Mouse (Mus musculus) cerebellum, adult 2 months (tissue): Measurements from ENCODE around the gene 1700037H04Rik. TPM values are rescaled to one million over a fixed set of nuclear protein-coding genes. Genes with fewer than 3 reads are reported as not detected.

ENCODE experiments used
- DNase-seq, 2 experiments: peaks; one replicate each; pipeline ENCODE4 v3.0.0; 2021
- H3K27ac ChIP-seq: fragments of 200-500 bp; 2 replicates; pipeline ENCODE4 v1.5.1; 2012; ENCODE audit warnings: low read length, control low read depth, inconsistent platforms; ENCODE audit not compliant: insufficient read depth
- H3K27me3 ChIP-seq: fragments of 200-500 bp; 2 replicates; pipeline ENCODE4 v1.6.1; 2012; ENCODE audit warnings: inconsistent platforms, mild to moderate bottlenecking, low read length, moderate library complexity; ENCODE audit not compliant: control insufficient read depth, insufficient read depth
- H3K4me1 ChIP-seq: fragments of 200-500 bp; 2 replicates; pipeline ENCODE4 v1.6.1; 2011; ENCODE audit warnings: low read length; ENCODE audit not compliant: control insufficient read depth, insufficient read depth
- H3K4me3 ChIP-seq: fragments of 200-500 bp; replicated peaks from 2 replicates; pipeline ENCODE3; 2011; ENCODE audit warnings: mild to moderate bottlenecking, low read depth, low read length, control low read depth; ENCODE audit not compliant: insufficient read depth
- CTCF ChIP-seq: fragments of 200-500 bp; IDR thresholded peaks from 2 replicates; pipeline ENCODE4 v1.5.1; 2011; ENCODE audit warnings: low read depth, mild to moderate bottlenecking, control low read depth, low read length, moderate library complexity, borderline replicate concordance; ENCODE audit not compliant: insufficient read depth
- POLR2A ChIP-seq: fragments of 200-500 bp; IDR thresholded peaks from 2 replicates; pipeline ENCODE4 v1.6.1; 2011; ENCODE audit warnings: low read length, control low read depth, borderline replicate concordance; ENCODE audit not compliant: insufficient read depth
- WGBS: fragments of 180-500 bp; shearing (Covaris S2); methylation state at CpG from one replicate; pipeline ENCODE4 v1.1.7; 2018; 5-methylcytosine and 5-hydroxymethylcytosine counted together
- polyA plus RNA-seq: library from polyadenylated mRNA; depleted of rRNA; stranded (reverse); fragments of >200 nt; gene quantifications from 2 replicates; pipeline ENCODE4 v1.2.3, GENCODE M21; 2012

The 1700037H04Rik gene
- polyA plus RNA-seq, 1 experiment = 143 TPM

DNA sequence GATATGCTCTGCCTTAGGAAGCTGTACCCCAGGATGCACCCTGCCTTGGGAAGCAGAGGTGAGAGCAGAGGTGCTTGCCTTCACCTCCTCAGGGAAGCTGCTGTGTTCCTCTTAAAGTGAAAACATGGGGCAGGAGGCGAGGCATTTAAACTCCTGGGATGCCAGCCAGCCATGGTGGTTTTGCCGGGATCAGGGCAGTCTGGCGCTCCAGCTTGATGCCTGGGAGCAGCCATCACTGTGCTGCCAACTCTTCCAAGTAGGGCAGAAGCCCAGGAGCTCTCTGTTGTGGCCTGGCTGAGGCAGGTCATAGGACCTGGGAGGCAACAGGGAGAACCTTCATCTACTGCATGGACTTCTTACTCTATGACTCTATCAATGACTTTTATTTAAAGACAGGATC lies 41.4 kb upstream of the 1700037H04Rik start:
- DNase-seq = peak; percentile 43 to 60
- Histone ChIP-seq H3K27ac (no peak overlapping the region), H3K4me3 (no peak overlapping the region), H3K27me3 (no peaks in the 10 kb centered on the region), H3K4me1 (peaks cover 7% of the 10 kb centered on the region; the same call in 1 of the 2 replicates)
- 16% methylated on average over 3 of the region's 3 CpGs for WGBS
- TF ChIP-seq POLR2A = no peak
- TF ChIP-seq CTCF = no peak

DNA sequence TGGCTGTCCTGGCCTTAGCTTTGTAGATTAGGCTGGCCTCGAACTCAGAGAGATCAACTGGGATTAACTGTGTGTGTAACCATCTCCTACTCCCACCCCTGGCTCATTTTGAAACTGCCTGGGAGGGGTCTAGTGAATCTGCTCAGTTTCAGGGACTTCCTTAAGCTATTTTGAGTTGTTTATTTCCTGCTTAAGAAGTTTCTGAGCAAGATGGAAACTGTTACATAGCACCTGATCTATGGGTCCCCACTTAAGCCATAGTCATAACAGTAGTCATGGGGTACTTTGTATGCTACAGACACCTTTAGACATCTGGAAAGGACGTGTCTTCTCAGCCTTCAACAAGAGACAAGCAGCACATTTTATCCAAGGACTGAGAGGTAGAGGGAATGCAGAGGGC lies 40.8 kb upstream of the 1700037H04Rik start:
- Histone ChIP-seq H3K27me3 (no peaks in the 10 kb centered on the region), H3K4me3 (no peak overlapping the region), H3K4me1 (peaks cover 7% of the 10 kb centered on the region; the same call in 1 of the 2 replicates), H3K27ac (no peak overlapping the region)
- no peak for TF ChIP-seq POLR2A
- no peak for TF ChIP-seq CTCF
- DNase-seq = no peak
- WGBS = 83% methylated on average over 2 of the region's 2 CpGs

DNA sequence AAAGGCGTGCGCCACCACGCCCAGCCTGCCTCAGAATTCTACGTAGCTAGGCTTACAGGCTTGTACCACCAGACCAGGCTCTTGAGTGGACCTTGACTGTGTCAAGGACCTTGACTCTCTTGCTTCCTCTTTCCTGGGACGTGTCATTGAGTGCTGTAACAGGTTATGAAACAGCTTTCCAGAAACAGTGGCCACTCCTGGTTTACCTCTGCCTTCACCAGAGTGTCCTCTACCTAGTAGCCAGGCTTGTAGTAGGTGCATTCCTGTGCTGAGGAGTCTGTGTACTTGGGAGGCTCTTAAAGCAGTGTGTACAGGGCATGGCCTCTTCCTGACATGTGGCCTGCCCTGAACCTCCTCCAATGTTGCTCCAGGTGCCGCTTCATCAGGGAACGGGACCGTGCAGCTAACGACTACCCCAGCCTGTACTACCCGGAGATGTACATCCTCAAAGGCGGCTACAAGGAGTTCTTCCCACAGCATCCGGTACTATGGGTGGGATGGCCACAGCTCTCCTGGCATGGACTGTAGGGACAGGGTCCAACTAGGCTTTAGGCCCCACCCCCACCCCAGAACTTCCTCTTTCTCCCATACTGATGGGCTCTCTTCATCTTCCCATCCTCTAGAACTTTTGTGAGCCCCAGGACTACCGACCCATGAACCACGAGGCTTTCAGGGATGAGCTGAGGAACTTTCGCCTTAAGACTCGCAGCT lies 36.9 kb upstream of the 1700037H04Rik start:
- H3K4me1 ChIP-seq = peaks cover 7% of the 10 kb centered on the region; the same call in 1 of the 2 replicates
- no peaks in the 10 kb centered on the region for H3K27me3 ChIP-seq
- H3K4me3 ChIP-seq = no peak overlapping the region
- H3K27ac ChIP-seq = no peak overlapping the region
- DNase-seq = no peak
- no peak for TF ChIP-seq POLR2A
- no peak for TF ChIP-seq CTCF
- 93% methylated on average over 16 of the region's 16 CpGs for WGBS

DNA sequence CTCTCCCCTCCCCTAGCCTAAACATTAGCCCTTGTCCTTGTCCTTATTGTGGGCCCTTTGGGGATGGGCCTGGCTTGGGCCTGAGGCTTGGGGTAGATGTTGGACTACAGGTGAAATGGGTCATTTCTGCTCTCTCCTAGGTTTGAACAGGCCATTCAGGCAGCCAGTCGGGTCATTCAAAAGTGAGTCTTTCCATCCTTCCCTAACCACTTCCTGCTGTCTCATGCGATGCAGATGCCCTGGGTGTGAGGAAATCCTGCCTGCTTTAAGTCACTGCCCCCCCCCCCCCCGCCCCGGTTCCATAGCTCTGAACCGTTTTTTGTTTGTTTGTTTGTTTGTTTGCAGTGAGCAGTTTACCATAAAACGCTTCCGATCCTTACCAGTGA lies 31.1 kb upstream of the 1700037H04Rik start:
- H3K27me3 ChIP-seq = no peaks in the 10 kb centered on the region
- no peak for DNase-seq
- H3K4me1 ChIP-seq = peaks cover 3% of the 10 kb centered on the region; the same call in 1 of the 2 replicates
- no peak overlapping the region for H3K4me3 ChIP-seq
- TF ChIP-seq POLR2A = no peak
- TF ChIP-seq CTCF = no peak
- H3K27ac ChIP-seq = no peak overlapping the region
- WGBS = 67% methylated on average over 7 of the region's 7 CpGs

DNA sequence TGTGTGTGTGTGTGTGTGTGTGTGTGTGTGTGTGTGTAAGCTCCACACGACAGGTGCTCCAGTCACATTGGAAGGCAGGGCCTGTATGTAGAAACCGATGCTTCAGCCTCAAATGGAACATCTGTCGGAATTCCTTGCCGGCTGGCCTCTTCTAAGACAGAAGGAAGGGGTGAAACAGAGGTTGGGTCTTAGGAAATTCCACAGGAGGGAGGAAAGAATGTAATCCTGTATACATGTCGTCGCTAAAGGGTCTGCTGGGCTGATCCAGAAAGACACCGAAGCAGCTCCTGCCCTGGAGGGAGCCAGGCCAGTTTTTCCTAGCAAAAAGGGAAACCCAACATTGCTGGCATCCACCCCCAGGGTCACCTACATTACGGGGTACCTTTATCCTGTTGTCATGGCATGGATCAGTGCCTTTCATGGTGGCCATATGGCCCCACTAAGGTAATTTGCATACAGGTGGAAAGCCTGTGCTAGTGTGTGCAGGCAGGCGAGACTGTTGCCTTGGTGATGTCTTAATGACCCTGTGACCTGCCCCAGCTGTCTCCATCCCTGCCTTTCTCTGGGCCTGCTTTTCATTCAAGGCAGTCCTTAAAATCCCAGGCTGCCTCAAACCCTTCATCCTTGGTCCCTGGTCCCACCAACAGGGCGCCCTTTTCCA lies 30.6 kb upstream of the 1700037H04Rik start:
- WGBS = 47% methylated on average over 10 of the region's 10 CpGs
- no peak for TF ChIP-seq POLR2A
- no peak for TF ChIP-seq CTCF
- no peak overlapping the region for H3K4me3 ChIP-seq
- H3K27me3 ChIP-seq = no peaks in the 10 kb centered on the region
- no peak for DNase-seq
- H3K4me1 ChIP-seq = peaks cover 6% of the 10 kb centered on the region; the same call in 1 of the 2 replicates
- no peak overlapping the region for H3K27ac ChIP-seq

DNA sequence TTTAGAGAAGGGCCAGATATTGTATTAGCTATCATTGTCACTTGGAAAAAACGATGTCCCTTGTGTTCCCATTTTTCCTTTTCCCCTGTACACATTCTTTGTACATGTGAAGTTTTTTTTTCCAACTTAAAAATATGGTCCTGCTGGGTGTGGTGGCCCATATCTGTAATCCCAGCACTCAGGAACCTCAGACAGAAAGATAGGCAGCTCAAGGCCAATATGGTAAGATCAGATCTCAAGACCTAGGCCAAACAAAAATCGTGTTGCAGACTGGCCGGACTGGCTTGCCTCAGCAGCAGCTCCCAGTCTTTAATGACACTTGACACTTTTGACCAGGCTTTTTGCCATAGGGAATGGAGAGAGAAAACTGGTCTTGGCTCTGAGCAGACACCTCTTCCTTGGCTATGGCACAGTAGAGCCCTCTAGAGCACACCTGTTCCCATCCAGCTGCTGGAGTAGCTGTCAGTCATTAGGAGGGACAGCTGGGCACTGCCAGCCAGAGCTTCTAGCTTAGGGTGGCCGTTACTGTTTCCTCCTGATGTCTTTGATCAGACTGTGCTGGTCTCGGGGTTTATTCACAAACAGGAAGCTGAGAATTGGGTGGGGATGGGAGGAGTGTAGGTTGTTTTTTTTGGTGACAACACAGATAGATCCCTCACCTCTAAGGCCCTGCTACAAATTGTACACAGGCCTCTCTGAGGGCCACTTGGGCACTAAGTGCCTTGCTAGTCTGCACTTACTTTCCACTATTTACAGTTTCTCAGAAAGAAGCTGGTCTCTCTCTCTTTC lies 29.8 kb upstream of the 1700037H04Rik start:
- TF ChIP-seq POLR2A = no peak
- no peak for TF ChIP-seq CTCF
- no peak for DNase-seq
- H3K27me3 ChIP-seq = no peaks in the 10 kb centered on the region
- no peak overlapping the region for H3K27ac ChIP-seq
- peaks cover 6% of the 10 kb centered on the region; the same call in 1 of the 2 replicates for H3K4me1 ChIP-seq
- 50% methylated on average over 5 of the region's 5 CpGs for WGBS
- no peak overlapping the region for H3K4me3 ChIP-seq

DNA sequence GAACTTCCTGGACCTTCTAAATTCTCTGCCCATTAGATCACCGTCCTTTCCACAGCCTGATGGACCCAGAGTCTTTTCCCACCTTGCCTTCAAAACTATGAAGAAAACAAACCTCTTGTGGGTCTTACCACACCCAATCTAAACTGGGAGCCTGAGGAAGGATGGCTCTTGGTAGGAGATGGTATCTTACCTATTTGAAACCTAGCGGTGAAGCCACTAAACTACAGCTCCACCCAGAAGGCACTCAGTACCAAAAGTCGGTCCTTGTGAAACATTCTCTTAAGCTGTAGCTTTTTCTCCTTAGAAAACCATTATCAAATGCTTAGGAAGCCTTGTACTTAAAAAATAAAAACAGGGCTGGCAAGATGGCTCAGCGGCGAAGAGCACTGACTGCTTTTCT lies 28.4 kb upstream of the 1700037H04Rik start:
- H3K4me3 ChIP-seq = no peak overlapping the region
- no peaks in the 10 kb centered on the region for H3K27me3 ChIP-seq
- no peak for DNase-seq
- no peak overlapping the region for H3K27ac ChIP-seq
- WGBS = 93% methylated on average over 5 of the region's 5 CpGs
- H3K4me1 ChIP-seq = peaks cover 6% of the 10 kb centered on the region; the same call in 1 of the 2 replicates
- TF ChIP-seq CTCF (no peak), POLR2A (no peak)
